Mouse (Mus musculus): ENCODE data around the gene Marveld2. TPM values are rescaled to one million over a fixed set of nuclear protein-coding genes. Genes with fewer than 3 reads are reported as not detected.

Gene Marveld2
- polyA plus RNA-seq, 1 experiment from 2014 or later = 1.5 TPM

DNA sequence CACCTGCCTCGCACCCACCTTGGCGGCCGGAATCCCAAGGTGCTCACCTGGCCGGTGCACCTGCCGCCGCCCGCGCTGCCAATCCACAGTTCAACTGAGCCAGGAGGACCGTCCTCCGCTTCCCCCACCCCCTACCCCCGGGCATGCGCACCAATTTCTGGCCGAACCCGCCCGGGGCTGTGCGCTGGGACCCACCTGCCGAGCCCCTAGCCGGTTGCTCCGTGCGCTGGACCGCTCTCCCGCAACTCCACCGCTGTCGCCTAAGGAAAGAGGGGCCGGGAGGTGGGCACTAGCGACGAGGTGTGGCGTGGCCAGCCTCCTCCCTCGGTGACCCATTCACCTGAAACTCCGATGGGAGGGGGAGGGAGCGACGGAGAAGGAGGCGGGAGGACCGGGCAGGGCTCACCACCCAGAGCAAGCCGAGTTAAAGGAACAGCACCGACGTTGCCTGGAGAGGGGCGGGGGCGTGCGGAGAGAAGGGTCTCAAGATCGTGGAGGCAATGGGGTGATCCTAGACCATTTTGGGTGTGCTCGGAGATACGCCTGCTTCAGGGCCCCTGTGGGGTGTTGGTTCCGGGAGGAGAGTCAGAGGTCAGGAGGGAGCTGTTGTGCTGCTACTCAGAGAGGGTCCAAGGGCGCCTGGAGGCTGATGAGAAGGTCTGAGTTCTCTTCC is 64.3 kb downstream of the Marveld2 start, which contains the start of gene Ocln:
Ocln (minus strand) TSS at position 350 of the 673 bp plus-strand sequence.
- Histone ChIP-seq H3K4me1 (replicated peaks; ENCODE audit: control insufficient read depth, insufficient read depth, low read length) (peaks cover 18% of the 10 kb centered on the region), H3K4me3 (replicated peaks; ENCODE audit: low read length) (peak within 1 kb of the TSS; percentile 67), H3K36me3 (ENCODE audit: control insufficient read depth, insufficient read depth) (no peaks in the 10 kb centered on the region), H3K27me3 (replicated peaks; ENCODE audit: control insufficient read depth, insufficient read depth, low read length) (peaks cover 41% of the 10 kb centered on the region), H3K9ac (replicated peaks; ENCODE audit: low read depth, low read length) (peak within 1 kb of the TSS; percentile 49), H3K9me3 (ENCODE audit: control insufficient read depth, low read length) (no peaks in the 10 kb centered on the region), H3K27ac (ENCODE audit: low read length) (no peak within 1 kb of the TSS), H3K4me2 (ENCODE audit: low read length) (peak within 1 kb of the TSS; percentile 98)
- ATAC-seq = peak; percentile 77
- under 1% methylated on average over 44 of the region's 45 CpGs for WGBS

DNA sequence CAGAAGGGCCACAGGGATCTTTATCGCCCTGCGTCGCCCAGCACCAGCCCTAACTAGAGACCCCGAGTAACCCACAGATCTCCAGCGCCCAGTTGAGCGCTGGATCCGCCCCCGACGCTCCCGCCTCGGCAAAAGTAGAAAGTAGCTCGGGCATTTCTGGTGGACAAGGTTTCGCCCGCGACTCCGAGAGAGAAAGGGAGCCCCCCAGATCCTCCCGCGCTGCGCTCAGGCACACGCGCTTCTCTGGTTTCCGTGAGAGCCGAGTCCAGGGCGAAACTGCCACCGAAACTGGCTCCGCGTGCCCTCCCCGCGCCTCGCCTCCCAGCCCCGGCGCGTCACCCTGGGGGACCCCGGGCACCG is 64.8 kb downstream of the Marveld2 start:
- no peak overlapping the region for H3K27ac ChIP-seq (ENCODE audit: low read length)
- H3K4me2 ChIP-seq (ENCODE audit: low read length) = peak overlapping the region; percentile 98
- H3K9me3 ChIP-seq (ENCODE audit: control insufficient read depth, low read length) = no peaks in the 10 kb centered on the region
- peaks cover 18% of the 10 kb centered on the region for H3K4me1 ChIP-seq (replicated peaks; ENCODE audit: control insufficient read depth, insufficient read depth, low read length)
- WGBS = under 1% methylated on average over 32 of the region's 35 CpGs
- no peaks in the 10 kb centered on the region for H3K36me3 ChIP-seq (ENCODE audit: control insufficient read depth, insufficient read depth)
- H3K27me3 ChIP-seq (replicated peaks; ENCODE audit: control insufficient read depth, insufficient read depth, low read length) = peaks cover 41% of the 10 kb centered on the region
- ATAC-seq = peak; percentile 56
- peak overlapping the region; percentile 49 for H3K9ac ChIP-seq (replicated peaks; ENCODE audit: low read depth, low read length)
- H3K4me3 ChIP-seq (replicated peaks; ENCODE audit: low read length) = peak overlapping the region; percentile 67

DNA sequence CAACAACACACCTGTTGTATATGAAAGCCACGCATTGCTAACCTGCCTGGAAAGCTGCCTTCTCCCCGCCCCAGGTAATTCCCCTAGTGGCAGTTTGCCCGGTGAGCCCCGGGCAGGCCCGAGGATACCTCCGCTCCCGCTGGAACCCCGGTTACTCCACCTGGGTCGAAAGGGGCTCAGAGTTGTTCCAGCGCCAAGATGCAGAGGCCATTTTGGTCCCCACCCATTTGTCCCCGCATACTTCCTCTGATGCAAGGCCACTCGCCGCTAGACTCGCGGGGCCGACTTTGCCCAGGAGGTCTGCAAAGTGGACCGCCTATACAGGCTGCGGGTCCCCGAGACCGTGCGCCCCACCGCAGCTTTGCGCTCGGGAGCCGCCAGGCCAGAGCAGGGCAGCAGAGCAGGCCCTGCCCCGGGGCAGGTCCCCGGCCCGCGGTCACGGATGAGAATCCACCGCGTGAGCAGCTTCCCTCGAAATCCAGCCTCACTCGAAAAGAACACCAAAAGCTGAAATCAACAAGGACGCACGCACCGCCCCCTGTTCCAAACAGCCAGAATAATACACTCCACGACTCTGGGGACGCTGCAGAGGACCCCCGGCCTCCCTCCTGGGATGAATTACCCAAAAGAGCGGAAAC is 65.3 kb downstream of the Marveld2 start:
- WGBS = under 1% methylated on average over 41 of the region's 41 CpGs
- Histone ChIP-seq H3K36me3 (ENCODE audit: control insufficient read depth, insufficient read depth) (no peaks in the 10 kb centered on the region), H3K4me1 (replicated peaks; ENCODE audit: control insufficient read depth, insufficient read depth, low read length) (peaks cover 18% of the 10 kb centered on the region), H3K27me3 (replicated peaks; ENCODE audit: control insufficient read depth, insufficient read depth, low read length) (peaks cover 43% of the 10 kb centered on the region), H3K4me3 (replicated peaks; ENCODE audit: low read length) (peak overlapping the region; percentile 67), H3K27ac (ENCODE audit: low read length) (no peak overlapping the region), H3K9me3 (ENCODE audit: control insufficient read depth, low read length) (no peaks in the 10 kb centered on the region), H3K4me2 (ENCODE audit: low read length) (peak overlapping the region; percentile 98), H3K9ac (replicated peaks; ENCODE audit: low read depth, low read length) (peak overlapping the region; percentile 49)
- peak; percentile 15; the same call in 1 of the 2 replicates for ATAC-seq

- no peaks in the 10 kb centered on the region for H3K36me3 ChIP-seq (ENCODE audit: control insufficient read depth, insufficient read depth)
- no peak overlapping the region for H3K4me2 ChIP-seq (ENCODE audit: low read length)
- no peak for ATAC-seq
- H3K9ac ChIP-seq (replicated peaks; ENCODE audit: low read depth, low read length) = no peak overlapping the region
- no peaks in the 10 kb centered on the region for H3K9me3 ChIP-seq (ENCODE audit: control insufficient read depth, low read length)
- 76% methylated on average over 5 of the region's 5 CpGs for WGBS
- H3K4me3 ChIP-seq (replicated peaks; ENCODE audit: low read length) = no peak overlapping the region
- H3K27me3 ChIP-seq (replicated peaks; ENCODE audit: control insufficient read depth, insufficient read depth, low read length) = peaks cover 26% of the 10 kb centered on the region
- peaks cover 9% of the 10 kb centered on the region for H3K4me1 ChIP-seq (replicated peaks; ENCODE audit: control insufficient read depth, insufficient read depth, low read length)
- H3K27ac ChIP-seq (ENCODE audit: low read length) = no peak overlapping the region
Observed at GRCm38 (mm10) chr13:100547269-100547668, 69.5 kb downstream of the Marveld2 start.

Other genes with a start within 250 kb of the Marveld2 start
- gene Naip1, start 164.1 kb downstream of the Marveld2 start, polyA plus RNA-seq (2015; fragmentation: Nextera tagmentation; extraction: Ambion mirVana) = 0.05 TPM in 1 of 2 replicates, not detected in the other
- 68.5 and 77.4 TPM in 2 replicates for gene Gtf2h2, start 124.4 kb downstream of the Marveld2 start, polyA plus RNA-seq (2015; fragmentation: Nextera tagmentation; extraction: Ambion mirVana)
- gene Ocln, start 64.3 kb downstream of the Marveld2 start, polyA plus RNA-seq (2015; fragmentation: Nextera tagmentation; extraction: Ambion mirVana) = 7.8 and 9.8 TPM in 2 replicates
- 359 and 367 TPM in 2 replicates for gene Ak6, start 34.0 kb upstream of the Marveld2 start, polyA plus RNA-seq (2015; fragmentation: Nextera tagmentation; extraction: Ambion mirVana)
- gene Rad17, start 34.1 kb upstream of the Marveld2 start, polyA plus RNA-seq (2015; fragmentation: Nextera tagmentation; extraction: Ambion mirVana) = 21.1 and 23.4 TPM in 2 replicates
- 23.3 and 30.0 TPM in 2 replicates for gene Taf9, start 34.6 kb upstream of the Marveld2 start, polyA plus RNA-seq (2015; fragmentation: Nextera tagmentation; extraction: Ambion mirVana)
- gene Ccdc125, start 52.7 kb upstream of the Marveld2 start, polyA plus RNA-seq (2015; fragmentation: Nextera tagmentation; extraction: Ambion mirVana) = 1.2 and 1.4 TPM in 2 replicates
- gene Cdk7, start 114.0 kb upstream of the Marveld2 start, polyA plus RNA-seq (2015; fragmentation: Nextera tagmentation; extraction: Ambion mirVana) = 56.5 and 56.9 TPM in 2 replicates
- gene Mrps36, start 127.7 kb upstream of the Marveld2 start, polyA plus RNA-seq (2015; fragmentation: Nextera tagmentation; extraction: Ambion mirVana) = 112 and 119 TPM in 2 replicates
- 13.4 and 14.7 TPM in 2 replicates for gene Cenph, start 158.9 kb upstream of the Marveld2 start, polyA plus RNA-seq (2015; fragmentation: Nextera tagmentation; extraction: Ambion mirVana)
- gene Ccnb1, start 169.6 kb upstream of the Marveld2 start, polyA plus RNA-seq (2015; fragmentation: Nextera tagmentation; extraction: Ambion mirVana) = 102 and 131 TPM in 2 replicates
- gene Slc30a5, start 216.5 kb upstream of the Marveld2 start, polyA plus RNA-seq (2015; fragmentation: Nextera tagmentation; extraction: Ambion mirVana) = 34.9 and 38.8 TPM in 2 replicates

Data from forebrain, embryonic 16.5 days (tissue).